Mouse (Mus musculus) ES-Bruce4 (cell line): ENCODE measurements around the gene Filip1l. TPM values are rescaled to one million over a fixed set of nuclear protein-coding genes. Genes with fewer than 3 reads are reported as not detected.

ENCODE experiments used
- H3K27ac ChIP-seq: 2 replicates; pipeline ENCODE4 v1.5.1; 2012; ENCODE audit warnings: low read length, inconsistent platforms; ENCODE audit not compliant: insufficient read depth
- H3K27me3 ChIP-seq: 2 replicates; pipeline ENCODE4 v1.6.1; 2012; ENCODE audit warnings: mild to moderate bottlenecking, low read length, inconsistent platforms; ENCODE audit not compliant: control insufficient read depth, poor library complexity, insufficient read depth, severe bottlenecking
- H3K36me3 ChIP-seq: 2 replicates; pipeline ENCODE4 v1.6.1; 2012; ENCODE audit warnings: inconsistent platforms, mild to moderate bottlenecking, low read length, moderate library complexity; ENCODE audit not compliant: control insufficient read depth, poor library complexity, insufficient read depth, severe bottlenecking
- H3K4me1 ChIP-seq: one replicate; pipeline ENCODE4 v1.8.1; 2011; ENCODE audit warnings: low read length; ENCODE audit not compliant: control insufficient read depth, insufficient read depth
- H3K4me3 ChIP-seq: 2 replicates; pipeline ENCODE4 v1.5.1; 2011; ENCODE audit warnings: low read depth, mild to moderate bottlenecking, low read length
- H3K9ac ChIP-seq: 2 replicates; pipeline ENCODE4 v1.6.1; 2012; ENCODE audit warnings: low read depth, mild to moderate bottlenecking, inconsistent platforms; ENCODE audit not compliant: poor library complexity, severe bottlenecking
- H3K9me3 ChIP-seq: replicated peaks from 2 replicates; pipeline ENCODE4 v1.6.1; 2012; ENCODE audit warnings: mild to moderate bottlenecking, low read length, inconsistent platforms; ENCODE audit not compliant: control insufficient read depth, poor library complexity, insufficient read depth, severe bottlenecking
- CTCF ChIP-seq: IDR thresholded peaks from one replicate; pipeline ENCODE4 v1.8.1; 2011; ENCODE audit warnings: low read depth, low read length
- EP300 ChIP-seq: IDR thresholded peaks from 2 replicates; pipeline ENCODE4 v1.6.1; 2011; ENCODE audit warnings: low read depth, low read length; ENCODE audit not compliant: insufficient read depth
- POLR2A ChIP-seq: IDR thresholded peaks from one replicate; pipeline ENCODE4 v1.8.1; 2011; ENCODE audit warnings: low read length; ENCODE audit not compliant: insufficient read depth
- polyA plus RNA-seq: library from polyadenylated mRNA; stranded (reverse); fragments of >200 nt; gene quantifications from 2 replicates; pipeline ENCODE4 v1.2.4, GENCODE M21; 2011; ENCODE audit warnings: low read depth; ENCODE audit not compliant: missing spikeins, insufficient read depth, insufficient read length

Filip1l gene
- polyA plus RNA-seq, 1 experiment, result 2.0 TPM

DNA sequence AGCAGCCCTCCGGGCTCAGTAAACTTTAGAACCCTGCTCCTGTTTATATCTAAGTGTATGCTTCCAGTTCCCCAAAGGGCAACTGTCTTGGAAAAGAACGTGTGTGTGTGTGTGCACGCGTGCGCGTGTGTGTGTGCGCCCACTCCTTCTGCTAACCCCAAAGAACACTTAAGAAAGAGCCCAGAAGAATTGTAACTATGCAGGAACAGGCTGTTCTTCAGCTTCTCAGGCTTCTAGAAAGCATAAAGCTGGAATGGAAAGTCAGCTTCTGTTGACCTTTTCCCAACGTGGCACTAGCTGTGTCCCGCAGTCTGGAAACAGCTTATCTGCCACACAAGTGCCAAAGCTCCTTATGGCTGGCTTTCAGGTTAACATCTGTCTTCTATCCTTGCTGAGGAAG, 37.9 kb upstream of the Filip1l start:
- Histone ChIP-seq H3K36me3 (no peaks in the 10 kb centered on the region), H3K9me3 (no peaks in the 10 kb centered on the region), H3K4me1 (no peaks in the 10 kb centered on the region), H3K27ac (no peak overlapping the region), H3K9ac (no peak overlapping the region), H3K27me3 (no peaks in the 10 kb centered on the region), H3K4me3 (no peak overlapping the region)
- TF ChIP-seq POLR2A (no peak), CTCF (no peak), EP300 (no peak)

DNA sequence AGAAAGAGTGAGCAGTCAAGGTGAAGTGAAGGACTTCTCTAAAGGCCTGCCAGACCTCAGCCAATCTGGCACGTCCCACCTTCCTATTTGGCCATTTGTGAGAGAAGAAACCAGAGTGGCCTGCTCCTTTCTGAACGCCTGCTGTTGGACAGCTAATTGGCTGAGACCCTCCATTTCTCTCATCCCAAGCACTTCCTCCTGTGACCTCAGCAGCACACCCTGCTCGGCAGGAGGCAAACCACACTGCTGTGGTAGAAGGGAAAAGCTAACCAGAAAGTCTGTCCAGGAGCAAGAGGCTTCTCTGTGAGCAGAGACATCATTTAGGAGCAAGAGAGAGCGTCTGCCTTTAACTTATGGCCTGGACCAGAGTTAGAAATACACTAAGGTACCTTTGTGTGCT, 35.8 kb upstream of the Filip1l start:
- Histone ChIP-seq H3K4me1 (no peaks in the 10 kb centered on the region), H3K27ac (no peak overlapping the region), H3K36me3 (no peaks in the 10 kb centered on the region), H3K27me3 (no peaks in the 10 kb centered on the region), H3K9me3 (no peaks in the 10 kb centered on the region), H3K4me3 (no peak overlapping the region), H3K9ac (no peak overlapping the region)
- no peak for TF ChIP-seq POLR2A
- TF ChIP-seq CTCF, result no peak
- TF ChIP-seq EP300, result no peak

DNA sequence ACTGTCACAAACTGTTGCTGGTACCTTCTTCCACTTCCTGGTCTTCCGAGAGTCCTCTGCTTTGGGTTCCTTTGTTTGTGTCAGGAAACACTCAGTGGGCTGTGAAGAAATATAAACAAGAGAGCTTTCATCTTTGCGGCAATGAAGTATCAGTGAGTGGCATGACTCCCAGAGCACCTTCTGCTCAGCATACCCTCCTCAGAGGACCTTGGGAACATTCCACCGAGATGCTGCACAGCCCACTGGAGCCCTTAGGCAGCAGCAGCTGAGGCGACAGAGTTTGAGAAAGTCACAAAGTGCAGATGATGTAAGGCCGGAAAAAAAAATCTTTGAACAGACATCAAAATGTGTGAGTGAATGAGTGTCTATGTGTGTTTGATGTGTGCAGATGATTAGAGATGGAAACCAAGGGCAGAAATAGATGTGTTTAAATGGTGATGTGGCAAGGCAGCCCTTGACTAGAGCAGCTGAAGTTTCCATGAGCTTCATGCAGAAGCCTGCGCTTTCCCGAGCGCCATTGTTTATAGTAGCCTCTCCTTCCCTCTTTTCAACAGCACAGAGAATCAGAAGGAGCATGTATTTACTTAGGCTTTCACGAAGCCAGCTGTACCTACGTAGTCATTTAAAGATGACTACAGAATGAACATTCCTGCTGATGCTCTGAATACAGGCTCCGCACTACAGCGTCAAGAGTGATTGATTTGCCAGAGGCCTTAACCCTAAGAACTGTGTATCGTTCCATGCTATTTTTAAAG, 34.8 kb upstream of the Filip1l start:
- H3K36me3 ChIP-seq, result no peaks in the 10 kb centered on the region
- H3K9ac ChIP-seq, result no peak overlapping the region
- H3K9me3 ChIP-seq, result no peaks in the 10 kb centered on the region
- TF ChIP-seq EP300, result no peak
- no peak for TF ChIP-seq POLR2A
- TF ChIP-seq CTCF, result no peak
- H3K4me1 ChIP-seq, result no peaks in the 10 kb centered on the region
- H3K27ac ChIP-seq, result no peak overlapping the region
- no peaks in the 10 kb centered on the region for H3K27me3 ChIP-seq
- no peak overlapping the region for H3K4me3 ChIP-seq

DNA sequence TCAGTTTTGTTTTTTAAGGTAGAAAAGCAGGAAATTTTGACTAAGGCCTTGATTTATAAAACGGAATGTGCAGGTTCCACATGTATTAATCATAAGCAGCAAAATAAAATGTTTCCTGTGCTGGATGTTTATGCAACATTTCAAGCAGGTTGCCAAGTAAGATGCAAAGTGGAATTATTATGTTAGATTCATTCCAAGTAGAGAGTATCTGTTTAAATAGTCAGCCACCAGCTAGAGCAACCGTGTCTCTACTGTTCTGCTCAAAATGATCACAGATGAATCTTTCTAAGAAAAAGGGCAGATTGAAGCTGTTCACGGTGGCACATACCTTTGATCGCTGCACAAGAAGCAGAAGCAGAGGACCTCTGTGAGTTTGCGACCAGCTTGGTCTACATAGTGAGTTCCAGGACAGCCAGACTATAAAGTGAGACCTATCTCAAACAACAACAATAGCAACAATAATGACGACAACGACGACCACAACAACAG, 34.2 kb upstream of the Filip1l start:
- Histone ChIP-seq H3K27ac (no peak overlapping the region), H3K9me3 (no peaks in the 10 kb centered on the region), H3K9ac (no peak overlapping the region), H3K4me1 (no peaks in the 10 kb centered on the region), H3K4me3 (no peak overlapping the region), H3K27me3 (no peaks in the 10 kb centered on the region), H3K36me3 (no peaks in the 10 kb centered on the region)
- TF ChIP-seq POLR2A (no peak), CTCF (no peak), EP300 (no peak)

DNA sequence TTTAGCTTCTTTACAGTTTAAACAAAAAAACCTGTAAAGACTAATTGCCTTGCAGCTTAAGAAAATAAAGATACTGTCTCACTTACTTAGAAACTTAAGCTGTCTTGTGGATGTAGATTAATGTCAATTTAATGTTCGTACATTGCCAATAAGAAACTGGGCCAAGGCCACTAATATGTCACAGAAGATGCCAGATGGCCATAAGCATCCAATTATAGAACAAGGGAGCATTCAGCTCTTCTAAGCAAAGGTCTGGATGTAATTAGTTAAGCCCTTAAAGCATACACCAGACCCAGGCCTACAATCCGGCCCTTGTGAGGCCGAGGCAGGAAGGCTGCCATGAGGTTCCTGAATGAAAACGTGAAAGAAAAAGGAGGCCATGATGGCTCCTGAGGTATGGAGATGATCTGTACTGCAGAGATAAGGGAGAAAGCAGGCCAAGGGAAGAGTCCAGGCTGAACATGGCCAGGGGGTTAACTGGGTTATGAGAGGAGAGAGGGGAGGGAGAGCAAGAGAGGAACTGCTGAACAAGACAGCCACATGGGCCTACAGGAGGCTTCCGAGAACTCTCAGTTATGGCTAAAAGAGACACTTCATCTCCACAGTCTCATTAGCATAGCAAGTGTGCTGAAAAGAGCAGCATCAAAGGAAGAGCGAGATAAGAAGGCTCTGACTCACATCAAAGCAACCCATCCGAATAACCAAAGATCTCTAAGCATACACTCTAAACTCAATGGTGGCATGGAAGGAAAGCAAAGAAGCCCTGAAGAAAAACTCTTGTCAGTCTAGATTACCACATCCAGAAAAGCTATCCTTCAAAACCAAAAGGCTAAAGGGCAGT, 33.4 kb upstream of the Filip1l start:
- Histone ChIP-seq H3K9me3 (no peaks in the 10 kb centered on the region), H3K4me3 (no peak overlapping the region), H3K4me1 (no peaks in the 10 kb centered on the region), H3K36me3 (no peaks in the 10 kb centered on the region), H3K27me3 (no peaks in the 10 kb centered on the region), H3K9ac (no peak overlapping the region), H3K27ac (no peak overlapping the region)
- TF ChIP-seq EP300 (no peak), POLR2A (no peak), CTCF (no peak)

DNA sequence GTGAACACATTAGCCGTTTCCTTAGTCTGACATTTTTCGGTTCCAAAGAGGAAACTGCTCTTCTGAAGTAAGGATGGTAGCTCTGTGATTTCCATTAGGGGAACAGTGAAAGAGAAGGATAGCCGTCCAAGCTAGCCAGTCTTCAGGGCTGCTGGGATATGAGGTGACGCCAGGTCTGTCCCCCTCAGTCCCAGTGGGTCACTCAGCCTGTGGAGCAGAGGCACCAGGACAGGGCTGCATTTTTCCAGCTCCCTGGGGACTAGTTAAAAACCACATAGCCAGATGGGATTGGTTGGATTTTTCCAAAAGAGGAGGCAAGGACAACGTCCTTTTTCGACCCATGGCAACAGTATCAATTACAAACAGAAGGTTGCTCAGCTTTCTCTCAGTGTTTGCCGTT, 25.9 kb upstream of the Filip1l start:
- H3K36me3 ChIP-seq, result no peaks in the 10 kb centered on the region
- no peaks in the 10 kb centered on the region for H3K4me1 ChIP-seq
- no peaks in the 10 kb centered on the region for H3K27me3 ChIP-seq
- no peak overlapping the region for H3K4me3 ChIP-seq
- TF ChIP-seq POLR2A (no peak), CTCF (no peak), EP300 (no peak)
- no peak overlapping the region for H3K27ac ChIP-seq
- H3K9ac ChIP-seq, result no peak overlapping the region
- H3K9me3 ChIP-seq, result no peaks in the 10 kb centered on the region
